Mouse (Mus musculus): ENCODE results near the gene Zw10.

Zw10 gene

DNA sequence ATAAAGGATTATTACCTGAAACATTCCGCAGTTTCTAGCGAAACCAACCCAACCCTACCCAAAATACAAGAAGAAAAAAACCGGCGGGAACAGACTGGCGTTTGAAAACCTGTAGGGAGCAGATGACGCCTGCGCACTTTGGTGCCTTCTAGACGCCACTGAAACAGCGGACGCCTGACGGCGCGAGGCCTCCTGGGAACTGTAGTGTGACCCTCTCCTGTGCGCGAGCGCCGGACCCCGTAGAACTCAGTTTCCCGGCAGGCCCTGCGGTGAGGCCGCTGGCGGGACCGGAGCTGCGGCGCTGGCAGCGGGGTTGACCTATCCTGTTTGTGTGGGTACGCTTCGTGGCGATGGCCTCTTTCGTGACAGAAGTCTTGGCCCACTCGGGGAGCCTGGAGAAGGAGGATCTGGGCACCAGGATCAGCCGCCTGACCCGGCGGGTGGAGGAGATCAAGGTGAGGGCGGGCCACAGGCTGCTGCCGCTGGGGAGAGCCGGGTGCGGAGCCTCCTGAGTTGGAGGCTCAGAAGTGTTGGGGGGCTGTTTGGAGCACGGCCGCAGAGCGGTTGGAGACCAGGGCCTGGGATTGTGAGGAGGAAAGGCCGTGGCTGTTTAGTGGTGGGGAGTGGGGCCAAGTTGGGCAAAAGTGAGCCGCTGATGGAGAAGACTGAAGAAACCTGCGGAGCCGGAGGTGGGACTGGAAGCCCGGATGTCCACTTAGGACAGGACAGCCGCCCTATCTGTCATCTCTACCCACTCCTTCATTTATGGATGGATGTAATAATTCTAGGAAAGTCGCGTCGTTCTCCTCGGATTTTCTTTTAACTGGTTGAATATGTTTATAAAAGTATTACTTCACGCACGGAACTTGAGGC is at the start of gene Zw10:
Zw10 (plus strand) TSS at position 281 of the 873 bp plus-strand sequence.
- DNase-seq (ENCODE audit: low spot score in 2 of 2) = peak; percentile 94 to 95

DNA sequence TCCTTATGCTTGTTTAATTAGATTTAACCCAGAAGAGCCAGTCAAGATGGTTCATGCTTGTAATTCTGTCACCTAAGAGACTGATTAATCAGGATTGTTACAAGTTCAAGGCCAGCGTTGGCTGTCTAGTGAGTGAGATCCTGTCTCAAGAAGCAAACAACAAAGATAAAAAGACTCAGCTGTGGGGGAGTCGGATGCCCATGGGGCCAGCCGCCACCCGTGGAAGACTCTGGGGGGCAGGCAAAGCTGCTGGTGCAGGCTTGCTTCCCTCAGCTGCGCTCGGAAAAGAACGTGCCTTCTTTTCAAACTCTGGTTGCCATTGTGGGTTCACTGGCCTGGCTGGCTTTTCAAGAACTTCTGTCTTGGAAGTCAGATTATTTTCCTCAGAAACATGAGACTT is 39.6 kb upstream of the Zw10 start:
- DNase-seq (ENCODE audit: low spot score in 2 of 2) = no peak

DNA sequence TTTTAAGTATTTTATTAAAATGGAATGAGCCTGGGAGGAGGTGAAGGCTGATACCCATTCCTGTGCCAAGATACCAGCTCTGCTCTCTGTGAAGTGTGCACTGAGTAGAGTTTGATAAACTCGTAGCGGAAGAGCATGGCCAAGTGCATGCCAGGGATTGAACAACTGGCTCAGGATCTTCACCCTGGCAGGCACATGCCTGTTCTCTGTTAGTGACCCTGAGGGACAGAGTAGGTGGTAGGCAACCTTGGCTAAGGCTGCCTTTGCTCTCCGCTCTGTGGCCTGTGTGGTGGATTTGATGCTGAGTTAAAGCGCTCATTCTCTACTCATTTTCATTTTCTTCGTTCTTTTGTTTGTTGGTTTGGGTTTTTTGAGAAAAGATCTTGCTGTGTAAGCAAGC is 34.1 kb upstream of the Zw10 start:
- DNase-seq (ENCODE audit: low spot score in 2 of 2) = peak in 1 of 2 experiments; percentile 7

DNA sequence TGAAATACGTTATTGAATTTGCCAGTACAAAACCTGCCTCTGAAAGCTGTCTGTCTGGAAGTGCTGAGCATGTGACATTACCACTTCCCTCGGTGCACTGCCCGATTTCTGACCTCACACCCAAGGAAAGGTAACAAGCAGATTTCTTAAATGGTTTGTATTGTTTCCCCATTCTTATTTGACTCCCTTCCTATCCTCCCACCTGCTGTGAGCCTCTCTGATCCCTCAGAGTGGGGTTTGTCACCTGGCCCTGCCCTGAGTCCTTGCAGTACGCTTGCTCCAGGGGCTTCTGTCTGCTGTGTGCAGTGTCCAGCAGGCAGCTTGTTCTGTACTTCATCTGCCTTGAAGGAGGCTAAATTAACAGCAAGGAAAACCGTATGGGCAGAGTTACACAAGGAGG is 31.5 kb upstream of the Zw10 start:
- no peak for DNase-seq (ENCODE audit: low spot score in 2 of 2)

DNA sequence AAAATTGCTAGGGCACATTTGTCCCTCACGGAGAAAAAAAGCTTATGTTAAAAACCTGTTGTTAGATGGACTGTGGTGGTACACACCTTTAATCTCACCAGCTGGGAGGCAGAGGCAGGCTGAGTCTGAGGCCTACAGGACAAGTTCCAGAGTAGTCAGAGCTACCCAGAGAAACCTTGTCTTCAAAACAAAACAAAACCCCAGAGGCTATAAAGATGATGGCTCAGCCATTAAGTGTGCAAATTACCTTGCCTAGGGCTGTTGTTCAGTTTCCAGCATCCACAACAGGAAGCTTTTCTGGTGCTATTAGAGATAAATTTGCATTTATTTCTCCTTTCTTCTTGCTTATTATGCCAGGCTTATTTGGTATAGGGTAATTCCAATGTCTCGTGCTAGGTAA is 30.9 kb upstream of the Zw10 start:
- DNase-seq (ENCODE audit: low spot score in 2 of 2) = no peak

DNA sequence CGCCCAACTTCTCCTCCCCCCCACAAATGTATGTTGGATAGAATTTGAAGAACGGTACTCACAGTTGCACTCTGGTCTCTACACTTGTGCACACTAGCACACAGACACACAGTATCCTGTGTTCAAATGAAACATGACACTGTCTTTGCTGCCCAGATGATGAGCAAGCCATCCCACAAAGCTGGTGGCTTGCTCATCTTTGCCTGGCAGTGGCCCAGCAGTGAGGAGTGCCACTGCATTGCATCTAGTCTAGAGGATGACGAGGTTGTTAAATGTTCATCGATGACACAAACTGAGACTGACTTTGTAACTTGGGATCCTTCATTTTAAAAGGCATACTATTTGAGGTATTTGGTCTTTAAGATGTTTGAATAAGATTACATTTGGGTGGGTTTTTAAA is 20.6 kb upstream of the Zw10 start:
- DNase-seq (ENCODE audit: low spot score in 2 of 2) = no peak

DNA sequence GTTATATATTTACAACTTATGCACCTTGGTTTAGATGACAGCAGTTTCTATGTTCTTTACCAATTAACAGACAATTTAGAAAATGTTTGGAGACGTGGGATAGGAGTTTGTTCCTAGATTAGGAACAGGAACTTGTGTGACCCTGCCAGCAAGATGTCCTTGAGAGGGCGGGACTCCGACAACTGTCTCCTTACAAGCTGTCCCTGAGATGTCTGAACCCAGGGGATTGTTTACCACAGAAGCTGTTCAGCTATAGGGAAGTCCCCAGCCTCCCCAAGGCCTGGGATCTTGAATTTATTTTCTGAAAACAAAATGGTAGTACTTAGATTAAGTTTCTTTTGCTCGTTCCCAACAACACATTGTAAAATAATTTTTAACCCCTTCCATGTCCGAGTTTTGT is 4.5 kb upstream of the Zw10 start:
- DNase-seq (ENCODE audit: low spot score in 2 of 2) = no peak

DNA sequence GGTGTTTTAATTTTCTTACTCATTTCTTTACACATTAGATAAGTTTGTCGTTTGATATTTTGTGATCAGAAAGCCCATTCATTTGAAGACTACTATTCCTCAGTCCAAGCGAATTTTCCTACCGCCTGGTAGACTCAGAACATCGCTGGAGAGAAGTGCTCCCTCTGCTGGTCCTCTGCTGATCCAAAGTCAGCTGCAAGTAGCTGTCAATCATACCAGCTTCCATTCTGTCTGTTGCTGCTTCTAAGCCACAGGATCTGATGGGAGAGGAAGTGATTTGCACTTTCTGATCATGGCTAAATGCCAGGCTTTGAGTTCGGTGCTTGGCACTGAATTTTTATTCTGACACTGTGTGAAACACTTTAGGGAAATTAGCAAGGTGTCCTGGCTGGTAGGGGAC is 4.1 kb upstream of the Zw10 start:
- DNase-seq (ENCODE audit: low spot score in 2 of 2) = peak; percentile 35 to 46

DNA sequence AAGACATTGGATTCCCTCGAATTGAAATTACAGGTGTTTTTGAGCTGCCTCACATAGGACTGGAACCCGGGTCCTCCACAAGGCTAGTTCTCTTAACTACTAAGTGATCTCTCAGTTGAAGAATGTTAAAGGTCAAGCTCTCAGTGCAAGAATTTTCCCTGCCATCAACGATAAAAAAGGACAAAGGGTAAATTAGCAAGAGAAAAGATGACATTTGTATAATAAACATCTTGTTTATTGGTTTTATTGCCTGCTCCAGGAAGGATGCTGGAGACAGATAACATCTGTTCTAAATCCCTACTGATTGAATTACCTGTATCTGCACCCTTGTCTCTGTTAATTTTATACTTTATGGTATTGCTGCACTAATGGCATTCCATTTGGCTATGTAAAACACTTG is 1.4 kb upstream of the Zw10 start:
- DNase-seq (ENCODE audit: low spot score in 2 of 2) = no peak

DNA sequence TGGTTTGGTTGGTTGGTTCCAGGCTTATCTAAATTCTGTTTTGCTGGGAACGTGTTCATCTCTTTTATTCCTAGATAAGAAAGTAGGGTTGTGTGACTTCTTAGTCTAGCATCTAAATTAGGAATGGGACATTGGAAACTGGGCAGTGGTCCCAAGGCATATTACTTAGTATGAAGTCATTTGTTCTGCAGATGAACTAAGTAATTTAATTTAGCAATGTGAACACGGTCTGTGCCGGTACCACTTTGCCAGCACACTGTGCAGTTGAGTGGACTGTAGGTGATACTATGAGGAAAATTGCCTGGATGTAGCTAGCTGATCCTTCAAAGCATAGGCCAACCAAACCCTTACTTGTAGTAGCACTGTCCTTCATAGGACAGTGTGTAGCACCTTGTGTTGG is 21.4 kb downstream of the Zw10 start:
- DNase-seq (ENCODE audit: low spot score in 2 of 2) = peak in 1 of 2 experiments; percentile 51

DNA sequence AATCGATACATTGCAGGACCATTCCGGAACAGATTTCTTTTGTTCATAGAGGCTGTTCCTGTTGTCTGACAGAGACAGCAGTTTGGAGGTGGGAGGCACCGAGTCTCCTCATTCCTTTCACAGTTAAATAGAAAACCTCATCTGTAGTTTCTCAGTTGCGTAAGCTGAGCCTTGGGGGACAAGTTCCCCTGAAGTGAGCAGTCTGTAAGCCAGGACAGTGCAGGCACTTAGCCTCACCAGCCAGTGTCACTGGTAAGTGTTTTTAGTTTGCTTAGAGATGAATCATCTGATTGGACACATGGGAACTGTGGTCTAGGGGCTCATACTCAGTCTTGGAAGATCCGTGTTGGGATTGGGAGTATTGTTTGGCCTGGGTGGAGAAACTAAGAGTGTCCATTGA is 25.7 kb downstream of the Zw10 start, which contains the start of gene Tmprss5:
Tmprss5 (plus strand) TSS at position 154 of the 400 bp plus-strand sequence.
- no peak for DNase-seq (ENCODE audit: low spot score in 2 of 2)

DNA sequence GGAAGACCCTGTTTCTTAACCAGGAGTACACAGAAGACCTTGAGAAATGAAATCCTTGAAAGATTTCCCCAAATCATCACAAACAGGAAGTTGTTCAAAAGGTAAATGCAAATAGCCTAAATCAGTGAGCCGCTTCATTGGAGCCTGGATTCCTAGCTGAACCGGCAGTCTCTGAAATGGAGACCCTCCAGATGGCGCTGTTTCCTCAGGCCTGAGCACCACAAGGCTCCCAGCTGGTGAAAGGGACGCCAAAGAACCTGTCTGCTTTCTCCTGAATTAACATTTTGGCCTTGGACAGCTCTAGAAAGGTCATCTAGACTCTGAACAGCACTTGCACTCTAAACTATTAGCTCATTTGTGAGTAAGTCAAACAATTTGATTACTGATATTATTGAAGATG is 26.1 kb downstream of the Zw10 start:
- peak; percentile 23 to 55 for DNase-seq (ENCODE audit: low spot score in 2 of 2)

DNA sequence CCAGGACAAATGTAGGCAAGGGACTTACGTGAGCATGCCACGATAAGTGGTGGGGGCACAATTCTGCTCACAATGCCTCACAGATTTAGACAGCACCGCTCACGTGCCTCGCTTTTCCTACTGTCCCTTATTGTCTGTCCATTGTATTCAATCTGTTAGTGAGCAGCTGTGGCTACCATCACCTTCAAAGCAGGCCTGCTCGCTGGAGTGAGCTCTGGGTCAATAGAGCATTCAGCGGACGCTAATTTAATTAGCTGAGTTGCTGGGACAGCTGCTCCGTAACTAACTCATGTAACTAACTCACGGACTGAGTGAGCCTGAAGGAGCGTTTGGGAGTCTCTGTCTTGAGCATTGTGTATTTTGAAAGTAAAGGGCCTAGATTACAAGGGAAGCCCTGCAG is 31.9 kb downstream of the Zw10 start:
- no peak for DNase-seq (ENCODE audit: low spot score in 2 of 2)

DNA sequence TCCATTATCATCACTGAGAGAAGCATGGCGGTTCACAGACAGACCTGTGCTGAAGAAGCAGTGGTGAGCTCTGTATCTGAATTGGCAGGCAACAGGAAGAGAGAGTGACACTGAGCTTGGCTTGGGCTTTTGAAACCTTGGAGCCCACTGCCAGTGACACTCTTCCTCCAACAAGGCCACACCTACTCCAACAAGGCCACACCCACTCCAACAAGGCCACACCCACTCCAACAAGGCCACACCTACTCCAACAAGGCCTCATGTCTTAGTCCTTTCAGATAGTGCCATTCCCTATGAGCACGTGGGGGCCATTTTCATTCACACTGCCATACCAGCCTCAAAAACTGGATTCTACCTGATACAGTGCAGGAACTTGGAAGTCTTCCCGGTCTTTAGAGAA is 43.5 kb downstream of the Zw10 start:
- DNase-seq (ENCODE audit: low spot score in 2 of 2) = no peak

DNA sequence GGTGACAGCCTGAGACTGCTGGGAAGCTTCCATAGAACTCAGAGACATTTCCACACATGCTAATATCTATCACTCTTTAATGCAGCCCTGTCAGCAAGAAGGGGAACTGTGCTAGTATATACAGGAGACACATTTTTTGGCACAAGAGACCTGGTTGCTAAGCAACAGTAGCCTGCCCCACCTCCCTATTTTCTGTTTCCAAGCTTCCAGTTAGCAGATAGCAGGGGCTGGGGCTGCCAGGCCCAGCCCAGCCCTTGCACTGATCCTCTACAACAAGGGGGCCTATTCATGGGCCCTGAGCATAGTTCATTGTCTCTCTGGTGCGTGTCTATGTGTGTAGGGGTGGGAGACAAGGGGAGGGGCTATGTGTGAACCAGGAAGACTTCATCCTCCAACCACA is 46.9 kb downstream of the Zw10 start:
- DNase-seq (ENCODE audit: low spot score in 2 of 2) = no peak

DNA sequence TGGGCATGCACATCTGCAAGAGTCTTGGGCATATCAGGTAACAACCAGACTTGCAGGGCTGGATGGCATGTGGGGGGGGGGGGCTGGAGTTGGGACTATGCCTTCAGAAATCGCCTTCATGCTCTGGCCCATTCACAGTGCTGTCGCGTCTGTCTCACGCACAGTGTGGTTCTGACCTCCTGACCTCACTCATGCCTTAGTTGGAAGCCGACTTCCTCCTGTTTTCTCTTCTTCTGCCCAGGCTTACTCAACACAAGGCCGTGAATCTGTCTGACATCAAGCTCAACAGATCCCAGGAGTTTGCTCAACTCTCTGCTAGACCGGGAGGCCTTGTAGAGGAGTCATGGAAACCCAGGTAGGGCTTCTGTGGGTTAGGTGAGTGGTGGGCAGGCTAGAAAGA is 53.7 kb downstream of the Zw10 start:
- DNase-seq (ENCODE audit: low spot score in 2 of 2) = no peak

DNA sequence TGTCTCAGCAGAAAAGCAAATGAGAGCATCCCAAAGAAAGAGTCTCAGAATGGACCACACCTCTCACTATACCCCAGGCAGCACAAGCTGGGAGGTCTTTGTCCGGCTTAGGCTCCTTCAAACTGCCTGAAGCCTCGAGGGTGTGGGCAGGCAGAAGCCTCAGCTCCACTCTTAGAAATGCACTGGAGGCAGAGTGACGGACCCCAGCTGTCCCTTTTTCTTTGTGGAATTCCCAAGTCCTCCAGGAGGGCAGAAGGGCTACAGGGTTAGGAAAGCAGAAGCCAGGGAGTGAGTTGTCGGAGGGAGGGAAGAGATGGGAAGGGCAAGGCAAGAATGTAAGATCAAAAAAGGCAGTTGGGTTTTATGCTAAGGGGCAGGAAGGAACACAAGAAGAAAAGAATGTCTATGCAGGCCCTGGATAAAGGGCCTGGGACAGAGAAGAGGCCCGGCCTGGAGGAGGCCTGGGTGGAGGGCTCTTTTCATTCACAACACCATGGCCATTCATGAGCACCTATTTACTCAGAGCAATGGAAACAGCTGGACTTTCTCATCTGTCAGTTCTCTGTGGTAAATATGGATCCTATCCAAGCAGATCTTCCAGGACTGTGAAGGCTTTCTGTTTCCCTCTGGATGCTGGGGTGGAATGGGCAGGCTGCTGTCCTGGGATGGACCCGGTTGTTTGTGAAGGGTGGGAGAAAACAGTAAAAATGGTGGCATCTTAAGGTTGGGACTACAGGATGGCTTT is 55.2 kb downstream of the Zw10 start:
- peak in 1 of 2 experiments; percentile 12 for DNase-seq (ENCODE audit: low spot score in 2 of 2)

DNA sequence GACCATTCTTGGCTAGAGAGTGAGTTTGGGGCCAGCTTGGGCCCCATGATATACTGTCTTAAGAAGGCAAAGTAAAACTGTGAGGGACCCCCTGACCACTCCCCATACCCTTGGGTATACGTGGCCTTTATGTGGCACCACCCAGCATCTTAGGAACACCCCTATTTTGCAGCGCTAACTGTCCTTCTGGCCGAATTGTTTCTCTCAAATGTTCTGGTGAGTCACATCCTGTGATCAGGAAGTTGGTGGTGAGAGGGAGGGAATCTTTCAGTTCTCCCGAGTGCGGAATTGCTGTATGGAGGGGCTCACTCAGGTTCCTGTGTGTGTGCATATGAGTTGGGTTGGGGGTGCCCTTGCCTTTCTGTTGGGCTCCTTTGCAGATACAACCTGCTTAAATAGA is 55.9 kb downstream of the Zw10 start:
- no peak for DNase-seq (ENCODE audit: low spot score in 2 of 2)

DNA sequence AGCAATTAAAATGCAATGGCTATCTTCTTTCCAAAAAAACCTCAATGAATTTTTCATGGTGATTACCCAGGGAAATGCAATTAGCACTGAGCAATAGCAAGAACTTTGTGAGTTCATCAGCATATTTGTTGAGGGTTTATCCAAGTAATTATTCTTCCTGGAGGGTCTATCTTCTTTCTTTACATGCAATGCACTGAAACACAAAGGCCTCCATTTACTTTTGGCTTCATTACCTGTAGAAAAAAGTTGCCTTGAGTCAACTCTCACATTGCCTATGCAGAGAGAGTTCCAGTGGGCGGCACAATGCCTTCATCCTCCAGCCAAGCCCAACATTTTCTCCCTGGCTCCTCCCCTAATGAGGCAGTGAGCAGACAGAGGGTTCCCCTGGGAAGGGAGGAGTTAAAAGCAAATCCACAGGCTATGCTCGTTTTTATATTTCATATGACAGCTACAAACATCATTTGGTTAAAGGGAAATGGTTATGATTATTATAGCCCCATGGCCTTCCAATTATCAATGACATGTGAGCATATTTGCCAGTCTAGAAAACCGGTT is 62.9 kb downstream of the Zw10 start:
- no peak for DNase-seq (ENCODE audit: low spot score in 2 of 2)

DNA sequence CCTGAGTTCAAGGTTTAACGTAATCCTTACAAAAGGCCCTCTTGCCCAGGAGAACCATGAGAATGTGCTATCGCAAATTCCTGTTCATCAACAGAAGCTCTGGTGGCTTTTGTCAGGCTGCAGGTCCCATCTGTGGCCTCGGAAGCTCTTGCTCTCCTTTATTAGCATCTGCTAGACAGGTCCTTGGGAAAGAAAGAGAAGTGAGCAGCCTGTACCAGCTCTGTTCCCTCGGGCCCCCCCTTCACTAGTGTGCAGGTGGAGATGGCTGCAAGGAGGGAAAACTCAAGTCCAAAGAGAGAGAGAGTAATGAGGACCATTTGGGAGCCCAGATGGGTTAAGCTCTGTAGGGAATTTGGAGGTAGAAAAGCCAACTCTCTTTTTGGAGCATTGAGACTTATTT is 64.3 kb downstream of the Zw10 start:
- no peak for DNase-seq (ENCODE audit: low spot score in 2 of 2)

DNA sequence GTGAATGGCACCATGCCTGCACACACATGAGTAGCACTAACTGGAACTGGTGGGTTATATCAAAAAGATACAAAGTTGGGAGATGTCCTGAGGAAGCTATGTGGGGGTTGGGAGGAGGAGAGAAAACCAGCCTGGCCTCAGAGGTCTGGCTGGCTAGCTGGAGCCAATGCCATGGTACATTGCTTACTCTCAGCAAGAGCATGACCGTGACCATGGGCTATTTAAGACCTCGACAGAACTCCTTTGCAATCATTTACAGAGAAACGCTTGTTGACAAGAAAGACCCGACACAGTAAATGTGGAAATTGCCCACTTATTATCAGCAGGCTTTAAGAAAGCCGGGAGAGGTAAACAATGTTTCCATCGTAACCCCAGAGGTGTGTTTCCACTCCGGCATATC is 70.3 kb downstream of the Zw10 start:
- DNase-seq (ENCODE audit: low spot score in 2 of 2) = no peak
